Mouse (Mus musculus) bone marrow macrophage, adult 2 months (primary cell): ENCODE measurements around the gene Adm2. TPM values are rescaled to one million over a fixed set of nuclear protein-coding genes. Genes with fewer than 3 reads are reported as not detected.

ENCODE experiments used
- H3K27ac ChIP-seq: 2 replicates; pipeline ENCODE4 v1.5.1; 2012; ENCODE audit warnings: low read depth, low read length; ENCODE audit not compliant: insufficient read depth
- H3K4me1 ChIP-seq: 2 replicates; pipeline ENCODE4 v1.6.1; 2012; ENCODE audit warnings: low read length; ENCODE audit not compliant: control insufficient read depth, insufficient read depth
- H3K4me3 ChIP-seq: 2 replicates; pipeline ENCODE4 v1.5.1; 2012; ENCODE audit warnings: mild to moderate bottlenecking, low read length, moderate library complexity; ENCODE audit not compliant: insufficient read depth
- CTCF ChIP-seq: IDR thresholded peaks from 2 replicates; pipeline ENCODE4 v1.5.1; 2012; ENCODE audit warnings: low read depth, mild to moderate bottlenecking, low read length, moderate library complexity
- POLR2A ChIP-seq: IDR thresholded peaks from 2 replicates; pipeline ENCODE4 v1.6.1; 2012; ENCODE audit warnings: mild to moderate bottlenecking, low read depth, low read length, borderline replicate concordance
- polyA plus RNA-seq: library from polyadenylated mRNA; stranded (reverse); fragments of >200 nt; gene quantifications from 2 replicates; pipeline ENCODE4 v1.2.4, GENCODE M21; 2012; ENCODE audit not compliant: missing spikeins, insufficient read depth, insufficient read length

Gene Adm2
- polyA plus RNA-seq, 1 experiment: not detected

DNA sequence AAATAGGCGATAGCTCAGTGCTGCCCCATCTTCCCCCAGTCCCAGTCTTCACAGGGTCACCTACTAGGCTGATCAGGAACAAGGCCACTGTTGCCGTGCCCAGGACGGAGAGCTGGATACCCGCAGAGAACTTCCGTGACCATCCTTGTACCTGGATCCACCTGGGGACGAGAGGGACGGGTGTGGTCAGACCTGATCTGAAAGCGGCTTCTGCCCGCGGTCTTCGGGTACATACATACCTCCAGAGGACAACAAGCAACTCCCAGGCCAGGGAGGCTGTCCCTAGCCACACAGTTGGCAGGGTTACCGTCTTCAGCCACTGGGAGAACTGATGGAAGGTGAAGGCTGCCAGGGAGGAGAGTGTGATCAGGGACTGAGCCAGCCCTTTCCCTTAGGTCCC, 30.3 kb downstream of the Adm2 start:
- no peak for TF ChIP-seq CTCF
- TF ChIP-seq POLR2A: no peak
- Histone ChIP-seq H3K27ac (no peak overlapping the region), H3K4me1 (peaks cover 8% of the 10 kb centered on the region; the same call in 1 of the 2 replicates), H3K4me3 (no peak overlapping the region)

DNA sequence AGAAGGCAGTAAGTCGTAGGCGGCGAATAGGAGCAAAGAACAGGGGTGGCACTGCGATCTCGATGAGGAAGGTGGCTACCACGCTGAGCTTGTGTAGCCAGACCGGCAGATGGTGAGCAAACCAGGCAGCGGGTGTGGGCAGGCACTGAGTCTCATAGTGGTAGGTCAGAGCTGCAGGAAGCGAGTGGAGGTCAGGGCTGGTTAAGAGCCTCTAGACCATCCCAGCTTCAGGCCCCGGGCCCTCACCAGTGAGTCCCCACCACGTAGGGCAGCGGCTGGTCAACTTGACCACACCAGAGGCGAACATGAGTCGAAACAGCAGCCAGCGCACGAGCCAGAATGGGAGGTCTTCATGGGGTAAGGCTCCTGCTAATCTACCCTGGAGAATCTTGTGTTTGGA, 31.3 kb downstream of the Adm2 start:
- H3K27ac ChIP-seq: no peak overlapping the region
- peaks cover 12% of the 10 kb centered on the region for H3K4me1 ChIP-seq
- no peak for TF ChIP-seq CTCF
- no peak overlapping the region for H3K4me3 ChIP-seq

DNA sequence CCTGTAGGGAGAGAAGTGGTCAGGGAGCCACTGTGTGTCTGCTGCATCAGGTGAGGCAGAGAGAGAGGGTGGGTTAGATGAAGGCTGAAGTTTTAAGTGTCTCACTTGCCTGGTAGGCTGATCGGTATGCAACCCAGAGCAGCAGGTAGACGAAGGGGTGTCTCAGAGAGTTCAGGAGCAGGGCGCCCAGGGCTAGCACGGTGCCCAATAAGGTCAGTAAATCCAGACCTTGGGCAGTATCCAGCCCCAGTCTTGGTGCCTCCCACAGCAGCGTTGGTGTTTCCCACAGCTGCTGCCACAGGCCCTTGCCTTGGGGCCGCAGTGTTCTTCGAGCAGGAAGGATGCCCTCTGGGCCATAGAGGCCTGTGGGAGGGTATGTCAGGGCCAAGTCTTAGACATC, 31.9 kb downstream of the Adm2 start:
- TF ChIP-seq POLR2A (no peak), CTCF (no peak)
- Histone ChIP-seq H3K4me3 (peak overlapping the region; percentile 83), H3K4me1 (peaks cover 17% of the 10 kb centered on the region), H3K27ac (no peak overlapping the region)

DNA sequence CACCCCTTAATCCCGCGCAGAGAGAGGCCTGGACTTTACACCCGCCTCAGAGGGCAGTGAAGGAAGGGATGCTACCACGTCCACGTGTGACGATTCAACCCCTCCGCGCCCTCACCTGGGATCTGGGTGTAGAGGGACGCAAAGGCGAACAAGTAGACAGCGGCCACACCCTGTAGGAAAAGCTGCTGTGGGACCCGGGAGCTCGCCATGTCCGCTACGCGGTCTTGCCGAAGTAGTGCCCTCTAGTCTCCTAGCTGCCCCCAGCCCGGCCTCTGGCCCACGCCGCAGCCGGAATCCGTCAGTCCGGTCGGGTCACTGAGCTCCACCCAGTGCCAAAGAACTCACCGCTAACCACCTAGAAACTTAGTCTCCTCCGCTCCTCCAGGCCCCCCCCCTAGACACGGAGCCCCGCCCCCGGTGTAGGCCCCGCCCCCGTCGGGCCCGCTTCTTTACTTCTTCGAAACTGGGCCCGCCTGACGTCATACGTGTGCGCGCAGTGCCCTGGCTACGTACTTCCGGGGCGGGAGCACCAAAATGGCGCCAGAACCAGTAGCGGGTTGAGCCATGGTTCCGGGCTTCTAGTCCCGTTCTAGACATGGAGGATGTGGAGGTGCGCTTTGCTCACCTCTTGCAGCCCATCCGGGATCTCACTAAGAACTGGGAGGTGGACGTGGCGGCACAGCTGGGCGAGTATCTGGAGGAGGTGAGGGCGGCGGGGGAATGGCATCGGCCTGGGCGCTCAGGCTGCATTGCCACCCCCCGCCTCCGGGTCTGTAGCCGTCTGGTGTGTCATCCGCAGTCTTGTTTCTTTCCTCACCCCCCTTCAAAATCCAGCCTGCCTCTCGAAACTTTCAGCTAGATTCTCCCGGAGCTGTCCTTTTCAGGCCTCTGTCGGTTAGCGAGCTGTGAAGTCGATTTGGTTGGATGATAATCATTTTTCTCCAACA, 33.0 kb downstream of the Adm2 start, which contains the start of the genes Lmf2 and Ncaph2:
Lmf2 (minus strand) TSS at position 419 of the 947 bp plus-strand sequence.
Ncaph2 (plus strand) TSS at position 479 of the 947 bp plus-strand sequence.
- H3K27ac ChIP-seq: peak within 1 kb of the TSS; percentile 66
- TF ChIP-seq CTCF (no peak), POLR2A (peak; percentile 45; the same call in 1 of the 2 replicates)
- H3K4me3 ChIP-seq: peak within 1 kb of the TSS; percentile 93
- H3K4me1 ChIP-seq: peaks cover 25% of the 10 kb centered on the region

DNA sequence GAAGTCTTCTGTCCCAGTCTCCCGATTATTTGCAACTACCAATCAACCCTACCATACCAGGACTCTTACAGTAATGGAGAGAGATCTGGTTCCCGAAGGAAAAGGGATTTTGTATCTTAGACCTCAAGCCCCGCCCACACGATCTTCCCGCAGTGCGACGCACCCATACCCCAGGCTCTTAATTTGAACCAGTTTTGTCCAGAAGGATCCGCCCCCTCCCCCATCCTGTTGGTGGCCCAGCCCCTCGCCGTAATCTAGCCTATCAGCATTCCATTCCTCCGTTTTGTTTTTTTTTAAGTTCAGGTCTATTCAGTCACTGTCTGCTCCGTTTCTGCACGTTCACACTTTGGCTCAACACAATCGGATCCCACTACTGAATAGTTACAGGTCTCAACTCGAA, 33.9 kb downstream of the Adm2 start:
- H3K27ac ChIP-seq: peak overlapping the region; percentile 66
- TF ChIP-seq POLR2A (no peak), CTCF (no peak)
- H3K4me3 ChIP-seq: peak overlapping the region; percentile 93

DNA sequence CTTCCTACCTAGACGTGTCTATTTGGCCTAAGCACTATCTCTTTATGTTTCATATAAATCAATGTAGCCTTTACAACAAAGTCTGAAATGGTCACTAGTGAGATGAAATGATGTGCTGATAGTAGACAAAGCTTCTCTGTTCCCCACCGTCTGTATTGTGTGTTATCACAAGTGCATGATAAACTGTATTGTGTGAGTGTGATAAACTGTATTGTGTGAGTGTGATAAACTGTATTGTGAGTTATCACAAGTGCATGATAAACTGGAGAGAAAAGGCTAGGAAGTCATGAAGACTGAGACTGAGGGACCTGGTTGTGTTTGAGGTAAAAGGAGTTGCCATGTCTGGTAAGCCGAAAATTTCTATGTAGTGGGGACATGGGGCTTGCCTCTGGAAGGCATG, 36.3 kb downstream of the Adm2 start:
- Histone ChIP-seq H3K4me3 (no peak overlapping the region), H3K4me1 (peaks cover 25% of the 10 kb centered on the region), H3K27ac (no peak overlapping the region)
- TF ChIP-seq CTCF: no peak
- TF ChIP-seq POLR2A: no peak

More for the DNA sequence above, 33.9 kb downstream of the Adm2 start:
- peaks cover 25% of the 10 kb centered on the region for H3K4me1 ChIP-seq

DNA sequence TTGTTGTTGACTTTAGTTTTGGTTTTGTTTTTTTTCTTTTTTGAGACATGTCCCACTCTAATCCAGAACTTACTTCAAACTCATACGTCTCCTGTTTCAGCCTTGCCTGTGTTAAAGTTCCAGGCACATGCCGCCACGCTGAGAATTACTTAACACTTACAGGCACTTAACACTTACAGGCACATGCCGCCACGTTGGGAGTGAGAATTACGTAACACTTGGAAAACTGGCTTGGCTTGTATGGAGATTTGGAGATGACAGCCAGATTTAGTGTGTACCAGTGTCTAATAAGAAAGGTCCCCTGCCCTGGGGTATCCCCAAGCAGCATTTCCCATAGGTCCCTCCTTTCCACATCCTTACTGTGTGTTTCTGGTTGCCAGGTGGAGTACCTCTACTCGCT, 40.5 kb downstream of the Adm2 start:
- H3K4me3 ChIP-seq: no peak overlapping the region
- no peak for TF ChIP-seq CTCF
- no peak for TF ChIP-seq POLR2A
- H3K4me1 ChIP-seq: peaks cover 16% of the 10 kb centered on the region
- no peak overlapping the region for H3K27ac ChIP-seq

DNA sequence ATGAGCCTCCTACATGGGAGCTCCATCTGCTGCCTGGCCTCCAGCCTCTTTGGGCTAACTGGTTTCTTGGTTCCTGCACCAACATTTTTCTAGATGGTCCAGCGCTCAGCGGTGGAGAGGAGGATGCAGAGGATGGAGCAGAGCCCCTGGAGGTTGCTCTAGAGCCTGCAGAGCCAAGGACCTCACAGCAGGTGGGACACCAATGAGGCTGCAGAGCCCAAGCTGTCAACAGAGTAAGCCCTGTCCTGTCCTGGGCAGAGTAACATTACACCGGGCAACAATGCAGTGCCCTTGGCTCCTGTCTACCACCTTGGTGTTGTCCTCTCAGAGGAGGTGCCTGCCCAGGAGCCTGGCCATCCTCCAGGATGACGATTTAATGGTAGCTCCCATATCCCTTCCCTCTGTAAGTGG, 42.6 kb downstream of the Adm2 start:
- TF ChIP-seq POLR2A (no peak), CTCF (no peak)
- H3K4me3 ChIP-seq: no peak overlapping the region
- H3K4me1 ChIP-seq: peaks cover 3% of the 10 kb centered on the region
- no peak overlapping the region for H3K27ac ChIP-seq

DNA sequence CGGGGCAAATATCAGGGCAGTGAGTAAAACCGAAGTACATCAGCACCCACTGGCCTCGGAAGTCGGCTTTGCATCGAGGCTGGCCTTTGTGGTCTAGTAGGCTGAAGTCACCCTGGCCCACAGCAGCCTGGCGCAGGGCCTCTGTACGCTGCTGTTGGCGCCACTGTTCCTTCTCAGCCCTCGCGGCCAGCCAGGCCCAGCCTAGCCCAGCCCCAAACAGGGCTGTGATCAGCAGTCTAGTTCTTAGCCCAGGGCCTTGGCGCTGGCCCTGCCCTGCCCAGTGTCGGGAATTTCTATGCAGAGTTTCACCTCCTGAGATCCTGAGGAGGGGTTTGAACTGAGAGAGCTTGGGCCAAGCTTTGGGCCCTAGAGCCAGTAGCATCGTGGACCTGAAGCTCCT, 49.5 kb downstream of the Adm2 start:
- peaks cover 6% of the 10 kb centered on the region for H3K4me1 ChIP-seq
- no peak overlapping the region for H3K27ac ChIP-seq
- no peak for TF ChIP-seq POLR2A
- no peak for TF ChIP-seq CTCF
- H3K4me3 ChIP-seq: no peak overlapping the region

DNA sequence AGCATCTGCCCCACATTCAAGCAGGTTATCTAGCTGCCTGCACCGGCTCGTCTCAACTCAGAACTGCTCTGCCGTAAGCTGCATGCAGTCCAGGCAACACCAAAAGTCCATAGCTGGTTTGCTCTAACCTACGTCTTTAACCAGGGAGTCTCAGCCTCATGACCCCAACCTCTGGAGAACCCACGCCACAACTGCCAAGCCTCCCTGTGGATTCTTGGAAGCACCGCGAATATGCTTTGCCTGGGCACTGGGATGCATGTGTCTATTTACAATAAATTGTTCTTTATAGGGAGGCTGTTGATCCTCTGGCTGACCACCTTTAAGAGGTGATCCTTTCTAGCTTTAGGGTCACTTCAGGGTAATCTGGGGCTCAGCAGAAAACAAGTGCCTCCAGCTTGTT, 50.0 kb downstream of the Adm2 start:
- no peak overlapping the region for H3K27ac ChIP-seq

More for the DNA sequence above, 50.0 kb downstream of the Adm2 start:
- no peak for TF ChIP-seq CTCF
- TF ChIP-seq POLR2A: no peak
- Histone ChIP-seq H3K4me1 (peaks cover 6% of the 10 kb centered on the region), H3K4me3 (peak overlapping the region; percentile 74)
